Mouse (Mus musculus) urinary bladder, postnatal 14 days (tissue): ENCODE results near the gene Pdzd7.
A peak's percentile ranks its signal among the peaks of the same experiment; 100 is the strongest.

Experiments
- DNase-seq: peaks from one replicate; pipeline ENCODE4 v3.0.0; 2021; ENCODE audit warnings: low spot score

Pdzd7 gene

GRCm38 (mm10) chr19:45012636-45013035 lies 32.9 kb downstream of the Pdzd7 start:
- no peak for DNase-seq

- DNase-seq: no peak
Observed at GRCm38 (mm10) chr19:45012219-45012618, 33.3 kb downstream of the Pdzd7 start.

- no peak for DNase-seq
Observed at GRCm38 (mm10) chr19:45010646-45011045, 34.9 kb downstream of the Pdzd7 start.

GRCm38 (mm10) chr19:45007425-45008191 lies 37.9 kb downstream of the Pdzd7 start:
- DNase-seq: no peak

- no peak for DNase-seq
Observed at GRCm38 (mm10) chr19:45007021-45007420, 38.5 kb downstream of the Pdzd7 start.

GRCm38 (mm10) chr19:45005957-45006712 lies 39.4 kb downstream of the Pdzd7 start, which contains the start of gene Mrpl43:
Mrpl43 (minus strand) TSS chr19:45006442.
- DNase-seq: peak; percentile 96

- peak; percentile 72 for DNase-seq
Observed at GRCm38 (mm10) chr19:45005444-45005843, 40.1 kb downstream of the Pdzd7 start, which contains the start of gene Twnk. Twnk (plus strand) TSS chr19:45005663.

GRCm38 (mm10) chr19:45003740-45004516 lies 41.6 kb downstream of the Pdzd7 start:
- no peak for DNase-seq

- DNase-seq: no peak
Observed at GRCm38 (mm10) chr19:45002301-45002700, 43.2 kb downstream of the Pdzd7 start.

- no peak for DNase-seq
Observed at GRCm38 (mm10) chr19:44999647-45000046, 45.9 kb downstream of the Pdzd7 start.

- DNase-seq: no peak
Observed at GRCm38 (mm10) chr19:44997786-44998185, 47.7 kb downstream of the Pdzd7 start.

- no peak for DNase-seq
Observed at GRCm38 (mm10) chr19:44992712-44993111, 52.8 kb downstream of the Pdzd7 start.

- no peak for DNase-seq
Observed at GRCm38 (mm10) chr19:44992246-44992645, 53.3 kb downstream of the Pdzd7 start.

- DNase-seq: no peak
Observed at GRCm38 (mm10) chr19:44991031-44991430, 54.5 kb downstream of the Pdzd7 start.

- no peak for DNase-seq
Observed at GRCm38 (mm10) chr19:44989567-44990495, 55.7 kb downstream of the Pdzd7 start.

- peak; percentile 33 for DNase-seq
Observed at GRCm38 (mm10) chr19:44988831-44989566, 56.5 kb downstream of the Pdzd7 start, which contains the start of gene Sema4g. Sema4g (plus strand) TSS chr19:44989101.

GRCm38 (mm10) chr19:44988321-44988720 lies 57.2 kb downstream of the Pdzd7 start:
- no peak for DNase-seq

- no peak for DNase-seq
Observed at GRCm38 (mm10) chr19:44987851-44988250, 57.7 kb downstream of the Pdzd7 start.

GRCm38 (mm10) chr19:44987004-44987403 lies 58.5 kb downstream of the Pdzd7 start:
- peak; percentile 64 for DNase-seq
